Mouse (Mus musculus) liver, postnatal 0 days (tissue): ENCODE measurements around the gene Sipa1l3.

Experiments used
- CTCF ChIP-seq: sonication (generic); IDR thresholded peaks from 2 replicates; pipeline ENCODE4 v1.5.1; 2016; ENCODE audit warnings: antibody characterized with exemption, low read depth
- EP300 ChIP-seq: IDR thresholded peaks from 2 replicates; pipeline ENCODE4 v1.6.1; 2016; ENCODE audit warnings: antibody characterized with exemption, low read depth, mild to moderate bottlenecking

DNA sequence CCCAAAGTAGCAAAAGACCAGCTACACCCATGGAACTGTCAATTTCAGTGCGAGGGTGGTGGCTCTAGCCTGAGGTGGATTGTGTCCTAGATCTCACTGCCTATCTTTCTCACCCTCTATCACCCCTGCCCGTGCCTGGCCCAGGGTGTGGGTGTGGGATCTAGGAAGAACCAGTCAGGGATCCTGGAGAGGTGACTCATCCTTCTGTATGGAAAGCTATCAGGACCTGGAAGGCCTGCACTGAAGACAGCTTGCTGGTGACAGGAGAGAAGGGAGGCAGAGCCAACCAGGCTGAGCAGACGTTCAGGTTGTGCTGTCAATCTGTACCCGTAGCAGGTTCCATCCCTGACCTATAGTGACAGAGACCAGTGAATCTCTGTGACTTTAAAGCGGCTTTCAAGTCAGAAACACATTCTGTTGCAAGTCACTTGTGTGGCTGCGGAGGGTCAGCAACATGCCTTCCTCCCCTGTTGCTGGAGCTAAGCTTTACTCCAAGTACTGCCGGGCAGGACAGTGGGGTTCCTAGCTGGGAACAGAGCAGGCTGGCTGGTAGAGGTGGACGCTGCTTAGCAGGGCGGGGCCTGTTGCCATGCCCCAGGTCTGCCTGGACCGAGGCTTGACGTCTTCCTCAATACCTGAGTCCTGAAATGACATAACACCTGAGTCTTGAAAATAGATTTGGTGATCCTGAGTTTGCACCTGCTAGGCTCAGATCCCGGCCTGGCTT, 122.1 kb downstream of the Sipa1l3 start:
- no peak for TF ChIP-seq CTCF
- TF ChIP-seq EP300, result no peak
